Mouse (Mus musculus): ENCODE results near the gene Vps25.

GRCm38 (mm10) chr11:101300881-101301280 is 47.4 kb downstream of the Vps25 start:
- TF ChIP-seq CTCF (IDR thresholded peaks at IDR 0.05 in 2 of 3, conservative IDR thresholded peaks at IDR 0.05 in 1 of 3; ENCODE audit: control insufficient read depth in 1 of 3, insufficient read depth in 1 of 3, low read depth in 2 of 3, low read length in 3 of 3, poor library complexity in 1 of 3, severe bottlenecking in 1 of 3) (peak; percentile 58 to 71 (median 70)), E2F4 (IDR thresholded peaks at IDR 0.05; ENCODE audit: borderline replicate concordance, low read depth, low read length) (no peak), EP300 (IDR thresholded peaks at IDR 0.05; ENCODE audit: low read depth in 1 of 2, low read length in 2 of 2) (no peak), GATA1 (IDR thresholded peaks at IDR 0.05; ENCODE audit: low read depth, low read length) (no peak)

Measured in MEL (cell line).